ENCODE assay signal across 14 mouse cellular contexts in genomic region chr3:146570148-146570782, GRCm38 (mm10). TPM values are rescaled to one million over a fixed set of nuclear protein-coding genes. Genes with fewer than 3 reads are reported as not detected.
"Had no signal": no experiment of that assay in that cellular context is flagged by ENCODE, and none has a peak within 500 bp of the region (broad histone marks: within the 10 kb centered on the region; RNA-seq: fewer than 3 reads in every experiment).

TSS of gene Uox (plus strand) at chr3:146570426.

- H3K9me3 ChIP-seq: limb, embryonic 13.5 days; midbrain, embryonic 13.5 days had no signal

- H3K36me3 ChIP-seq: limb, embryonic 13.5 days; midbrain, embryonic 13.5 days had no signal

- H3K9ac ChIP-seq: limb, embryonic 13.5 days; midbrain, embryonic 13.5 days had no signal

- ATAC-seq: lung, postnatal 0 days; midbrain, embryonic 13.5 days had no signal

- H3K4me3 ChIP-seq: limb, embryonic 13.5 days; midbrain, embryonic 13.5 days had no signal

- DNase-seq: kidney, adult 2 months; kidney, postnatal 25 days; layer of hippocampus, adult 9-11 months; left cerebral cortex, postnatal 4 days; lung, adult 2 months; lung, postnatal 36 days; right cerebral cortex, postnatal 14 days; thymus, postnatal 4 days had no signal

- H3K4me2 ChIP-seq: limb, embryonic 13.5 days; midbrain, embryonic 13.5 days had no signal

- H3K27me3 ChIP-seq: limb, embryonic 13.5 days; midbrain, embryonic 13.5 days had no signal

- H3K4me1 ChIP-seq: limb, embryonic 13.5 days; midbrain, embryonic 13.5 days had no signal

- H3K27ac ChIP-seq: limb, embryonic 13.5 days; midbrain, embryonic 13.5 days had no signal

RNA-seq across cellular contexts. Expression of gene Uox, which starts in this region (rescaled TPM):
- total RNA-seq: megakaryocyte progenitor cell, adult 5-6 weeks; midbrain, postnatal 0 days had no signal
- polyA plus RNA-seq: kidney, adult 2 months; midbrain, embryonic 13.5 days; neural tube, embryonic 14.5 days had no signal
